8 mouse cellular contexts compared by ENCODE assay signal in genomic region chr5:103425363-103426031, GRCm38 (mm10). TPM values are rescaled to one million over a fixed set of nuclear protein-coding genes. Genes with fewer than 3 reads are reported as not detected.
DNase-seq lines count a peak whose midpoint lies in the region; ATAC-seq lines count a peak whose summit lies in the region.

No protein-coding gene starts in this region.

- H3K4me1 ChIP-seq in embryonic facial prominence, embryonic 13.5 days = peaks cover 37% of the 10 kb centered on the region
- peaks cover 55% of the 10 kb centered on the region for H3K4me1 ChIP-seq in heart, embryonic 13.5 days
- peaks cover 44% of the 10 kb centered on the region for H3K4me1 ChIP-seq in kidney, embryonic 16.5 days (ENCODE audit: insufficient read depth, low read length)
- peaks cover 7% of the 10 kb centered on the region for H3K4me1 ChIP-seq in liver, embryonic 16.5 days (ENCODE audit: control insufficient read depth, low read depth, low read length)
- H3K4me1 ChIP-seq in neural tube, embryonic 14.5 days (ENCODE audit: control insufficient read depth, insufficient read depth, low read length) = peaks cover 9% of the 10 kb centered on the region; the same call in 1 of the 2 replicates

- ATAC-seq in embryonic facial prominence, embryonic 13.5 days (ENCODE audit: insufficient number of reproducible peaks, insufficient read depth, low FRiP score, low TSS enrichment, low read depth) = peak; percentile 63
- ATAC-seq in heart, embryonic 13.5 days (ENCODE audit: extremely low read depth, insufficient number of reproducible peaks, low FRiP score, low TSS enrichment) = no peak
- ATAC-seq in kidney, embryonic 16.5 days (ENCODE audit: low FRiP score, low TSS enrichment) = peak; percentile 43
- ATAC-seq in liver, embryonic 16.5 days (ENCODE audit: low read depth) = peak; percentile 9; the same call in 1 of the 2 replicates
- peak; percentile 56 for ATAC-seq in neural tube, embryonic 14.5 days (ENCODE audit: low read depth)

- H3K9me3 ChIP-seq in embryonic facial prominence, embryonic 13.5 days = no peaks in the 10 kb centered on the region
- no peaks in the 10 kb centered on the region for H3K9me3 ChIP-seq in heart, embryonic 13.5 days
- H3K9me3 ChIP-seq in kidney, embryonic 16.5 days (ENCODE audit: low read length) = no peaks in the 10 kb centered on the region
- H3K9me3 ChIP-seq in liver, embryonic 16.5 days (replicated peaks; ENCODE audit: control insufficient read depth, low read length) = no peaks in the 10 kb centered on the region
- no peaks in the 10 kb centered on the region for H3K9me3 ChIP-seq in neural tube, embryonic 14.5 days (ENCODE audit: control insufficient read depth, low read length)

- DNase-seq in CD4-positive helper T cell, adult 2 months (ENCODE audit: low read depth, low spot score) = peak; percentile 28
- peak; percentile 56 to 82 for DNase-seq in adrenal gland, adult (ENCODE audit: inconsistent age in 2 of 2, low spot score in 1 of 2)
- peak; percentile 79 for DNase-seq in yolk sac, embryonic 10.5 days (ENCODE audit: low spot score)

- peak overlapping the region; percentile 87 for H3K4me3 ChIP-seq in embryonic facial prominence, embryonic 13.5 days
- peak overlapping the region; percentile 92 for H3K4me3 ChIP-seq in heart, embryonic 13.5 days
- H3K4me3 ChIP-seq in kidney, embryonic 16.5 days (ENCODE audit: low read length) = peak overlapping the region; percentile 85
- peak overlapping the region; percentile 64 for H3K4me3 ChIP-seq in liver, embryonic 16.5 days (ENCODE audit: low read depth, low read length)
- peak overlapping the region; percentile 77 for H3K4me3 ChIP-seq in neural tube, embryonic 14.5 days (ENCODE audit: low read depth, low read length)

- H3K9ac ChIP-seq in embryonic facial prominence, embryonic 13.5 days = peak overlapping the region; percentile 83
- H3K9ac ChIP-seq in heart, embryonic 13.5 days = peak overlapping the region; percentile 92
- H3K9ac ChIP-seq in kidney, embryonic 16.5 days (replicated peaks; ENCODE audit: low read length) = peak overlapping the region; percentile 94
- peak overlapping the region; percentile 44 for H3K9ac ChIP-seq in liver, embryonic 16.5 days (ENCODE audit: low read depth, low read length)
- peak overlapping the region; percentile 78 for H3K9ac ChIP-seq in neural tube, embryonic 14.5 days (replicated peaks; ENCODE audit: low read depth, low read length)

- peak overlapping the region; percentile 91 for H3K27ac ChIP-seq in embryonic facial prominence, embryonic 13.5 days
- H3K27ac ChIP-seq in heart, embryonic 13.5 days (replicated peaks) = peak overlapping the region; percentile 88
- peak overlapping the region; percentile 94 for H3K27ac ChIP-seq in kidney, embryonic 16.5 days (ENCODE audit: low read length)
- no peak overlapping the region for H3K27ac ChIP-seq in liver, embryonic 16.5 days (ENCODE audit: low read length)
- peak overlapping the region; percentile 62 for H3K27ac ChIP-seq in neural tube, embryonic 14.5 days (ENCODE audit: low read depth, low read length)

- WGBS in embryonic facial prominence, embryonic 13.5 days = under 1% methylated on average over 61 of the region's 67 CpGs
- under 1% methylated on average over 57 of the region's 67 CpGs for WGBS in heart, embryonic 13.5 days
- WGBS in kidney, embryonic 16.5 days = under 1% methylated on average over 65 of the region's 67 CpGs
- WGBS in liver, embryonic 16.5 days (ENCODE audit: insufficient replicate concordance) = under 1% methylated on average over 67 of the region's 67 CpGs
- WGBS in neural tube, embryonic 14.5 days = under 1% methylated on average over 64 of the region's 67 CpGs

- peak overlapping the region; percentile 91 for H3K4me2 ChIP-seq in embryonic facial prominence, embryonic 13.5 days
- peak overlapping the region; percentile 72 for H3K4me2 ChIP-seq in heart, embryonic 13.5 days
- H3K4me2 ChIP-seq in kidney, embryonic 16.5 days (replicated peaks; ENCODE audit: low read depth, low read length) = peak overlapping the region; percentile 85
- peak overlapping the region; percentile 91 for H3K4me2 ChIP-seq in liver, embryonic 16.5 days (ENCODE audit: low read depth, low read length)
- peak overlapping the region; percentile 93 for H3K4me2 ChIP-seq in neural tube, embryonic 14.5 days (ENCODE audit: low read depth, low read length)

- no peaks in the 10 kb centered on the region for H3K36me3 ChIP-seq in embryonic facial prominence, embryonic 13.5 days
- no peaks in the 10 kb centered on the region for H3K36me3 ChIP-seq in heart, embryonic 13.5 days
- H3K36me3 ChIP-seq in kidney, embryonic 16.5 days (ENCODE audit: insufficient read depth, low read length) = peaks cover 2% of the 10 kb centered on the region; the same call in 1 of the 2 replicates
- H3K36me3 ChIP-seq in liver, embryonic 16.5 days (ENCODE audit: control insufficient read depth, insufficient read depth) = no peaks in the 10 kb centered on the region
- H3K36me3 ChIP-seq in neural tube, embryonic 14.5 days (ENCODE audit: control insufficient read depth, insufficient read depth, low read length) = no peaks in the 10 kb centered on the region

- peaks cover 13% of the 10 kb centered on the region; the same call in 1 of the 2 replicates for H3K27me3 ChIP-seq in embryonic facial prominence, embryonic 13.5 days
- 0 out of 2 replicates have a peak, but pooled peaks cover 5% of the 10 kb centered on the region for H3K27me3 ChIP-seq in heart, embryonic 13.5 days (replicated peaks)
- H3K27me3 ChIP-seq in kidney, embryonic 16.5 days (ENCODE audit: insufficient read depth, low read length) = 0 out of 2 replicates have a peak, but pooled peaks cover 2% of the 10 kb centered on the region
- H3K27me3 ChIP-seq in liver, embryonic 16.5 days (ENCODE audit: control insufficient read depth, insufficient read depth, low read depth, low read length) = peaks cover 24% of the 10 kb centered on the region
- H3K27me3 ChIP-seq in neural tube, embryonic 14.5 days (ENCODE audit: control insufficient read depth, insufficient read depth, low read length) = no peaks in the 10 kb centered on the region

RNA-seq across cellular contexts. Expression of gene Ptpn13, which starts 0.5 kb away (rescaled TPM):
- polyA plus RNA-seq in embryonic facial prominence, embryonic 13.5 days (2015; fragmentation: Nextera tagmentation; extraction: Ambion mirVana) = 18.0 and 19.9 TPM in 2 replicates
- 5.8 and 6.9 TPM in 2 replicates for polyA plus RNA-seq in heart, embryonic 13.5 days (2015; fragmentation: Nextera tagmentation; extraction: Ambion mirVana)
- polyA plus RNA-seq in kidney, embryonic 16.5 days (2015; fragmentation: Nextera tagmentation; extraction: Ambion mirVana) = 31.1 and 32.8 TPM in 2 replicates
- 0.62 and 0.78 TPM in 2 replicates for polyA plus RNA-seq in liver, embryonic 16.5 days (2015; fragmentation: Nextera tagmentation; extraction: Ambion mirVana)
- polyA plus RNA-seq in neural tube, embryonic 14.5 days (2014; fragmentation: Nextera tagmentation; extraction: Ambion mirVana) = 4.1 and 6.7 TPM in 2 replicates

Comparison
In these comparisons a context has a peak if more than half of its experiments do, and no peak if none do; other contexts are left out.
1. DNase-seq: peak in every context shown above with its lines; median percentile 79 in yolk sac, embryonic 10.5 days; 69 in adrenal gland, adult; 28 in CD4-positive helper T cell, adult 2 months.
2. H3K9ac ChIP-seq: peak in every context shown above with its lines; median percentile 94 in kidney, embryonic 16.5 days; 92 in heart, embryonic 13.5 days; 83 in embryonic facial prominence, embryonic 13.5 days; 78 in neural tube, embryonic 14.5 days; 44 in liver, embryonic 16.5 days.